Mouse (Mus musculus): ENCODE measurements around the gene Cyp2c38. TPM values are rescaled to one million over a fixed set of nuclear protein-coding genes. Genes with fewer than 3 reads are reported as not detected.

Gene Cyp2c38
- total RNA-seq (2023), result not detected

DNA sequence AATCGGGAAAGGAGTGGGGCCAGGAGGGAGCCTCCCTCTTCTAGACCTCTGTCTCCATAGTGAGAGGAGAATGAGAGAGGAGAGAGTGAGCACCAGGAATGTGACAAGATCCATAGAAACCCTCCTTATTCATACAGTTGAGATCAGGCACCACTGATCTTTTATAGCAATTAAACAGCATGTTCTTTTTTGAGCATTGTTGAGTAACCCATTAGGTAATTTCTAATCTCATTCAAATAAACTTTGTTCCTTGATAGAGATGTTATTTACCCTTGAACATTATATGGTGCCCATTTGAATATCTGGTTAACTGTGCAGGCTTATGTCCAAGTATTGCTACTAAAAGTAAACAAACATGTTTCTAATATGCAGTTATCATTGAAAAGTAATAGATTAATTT, at the start of gene Cyp2c38:
Gene Cyp2c38 (minus strand): TSS at position 135 of the 400 bp plus-strand sequence.

DNA sequence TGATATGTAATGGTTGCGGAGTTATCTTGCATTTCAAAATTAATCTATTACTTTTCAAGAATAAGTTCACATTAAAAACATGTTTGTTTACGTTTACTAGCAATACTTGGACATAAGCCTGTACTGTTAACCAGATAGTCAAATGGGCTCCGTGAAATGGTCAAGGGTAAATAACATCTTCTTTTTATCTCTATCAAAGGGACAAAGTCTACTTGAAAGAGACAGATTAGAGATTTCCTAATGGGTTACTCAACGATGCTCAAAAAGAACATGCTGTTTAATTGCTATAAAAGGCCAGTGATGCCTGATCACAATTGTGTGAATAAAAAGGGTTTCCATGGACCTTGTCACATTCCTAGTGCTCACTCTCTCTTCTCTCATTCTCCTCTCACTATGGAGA, 47.7 kb upstream of the Cyp2c38 start, which contains the start of gene Cyp2c39:
Gene Cyp2c39 (plus strand): TSS at position 329 of the 400 bp plus-strand sequence.

Other genes with a start within 250 kb of the Cyp2c38 start
- not detected for gene Cyp2c29, start 193.7 kb downstream of the Cyp2c38 start, total RNA-seq (2023)
- not detected for gene Cyp2c39, start 47.8 kb upstream of the Cyp2c38 start, total RNA-seq (2023)
- not detected for gene Cyp2c67, start 186.0 kb upstream of the Cyp2c38 start, total RNA-seq (2023)

All from T-cell, adult 66 days (primary cell).